ENCODE assay signal across 23 mouse cellular contexts in genomic region chr2:51349614-51350013, GRCm38 (mm10).
A peak's percentile ranks its signal among the peaks of the same experiment; 100 is the strongest.
DNase-seq lines count a peak whose midpoint lies in the region; ATAC-seq and TF ChIP-seq lines count a peak whose summit lies in the region.
"Had no signal": no experiment of that assay in that cellular context is flagged by ENCODE, and none has a peak within 500 bp of the region (broad histone marks: within the 10 kb centered on the region; RNA-seq: fewer than 3 reads in every experiment).

No protein-coding gene starts in this region.

- no peak overlapping the region for H3K9ac ChIP-seq in forebrain, embryonic 14.5 days (ENCODE audit: low read length)
- H3K9ac ChIP-seq in forebrain, embryonic 12.5 days = no peak overlapping the region
- no peak overlapping the region for H3K9ac ChIP-seq in limb, embryonic 13.5 days
- no peak overlapping the region for H3K9ac ChIP-seq in embryonic facial prominence, embryonic 14.5 days (ENCODE audit: low read depth, low read length)
- no peak overlapping the region for H3K9ac ChIP-seq in midbrain, postnatal 0 days (replicated peaks; ENCODE audit: low read length, poor library complexity, severe bottlenecking)
- H3K9ac ChIP-seq: forebrain, embryonic 15.5 days; limb, embryonic 12.5 days; liver, embryonic 14.5 days; neural tube, embryonic 15.5 days had no signal

- H3K4me1 ChIP-seq in forebrain, embryonic 14.5 days (ENCODE audit: control insufficient read depth, insufficient read depth, low read length) = no peaks in the 10 kb centered on the region
- H3K4me1 ChIP-seq in forebrain, embryonic 12.5 days = no peaks in the 10 kb centered on the region
- peaks cover 19% of the 10 kb centered on the region for H3K4me1 ChIP-seq in limb, embryonic 13.5 days
- H3K4me1 ChIP-seq in limb, embryonic 10.5 days = no peaks in the 10 kb centered on the region
- peaks cover 15% of the 10 kb centered on the region for H3K4me1 ChIP-seq in embryonic facial prominence, embryonic 14.5 days (ENCODE audit: control insufficient read depth, insufficient read depth, low read length)
- no peaks in the 10 kb centered on the region for H3K4me1 ChIP-seq in midbrain, postnatal 0 days (ENCODE audit: insufficient read depth, low read length)
- H3K4me1 ChIP-seq: neural tube, embryonic 15.5 days had no signal

- peak; percentile 17 for DNase-seq in forebrain, embryonic 14.5 days (ENCODE audit: low spot score)
- no peak for DNase-seq in limb, embryonic 10.5 days (ENCODE audit: low spot score)
- DNase-seq in embryonic facial prominence, embryonic 14.5 days (ENCODE audit: low spot score) = peak; percentile 80
- DNase-seq in adrenal gland, postnatal 14 days = no peak
- DNase-seq in midbrain, postnatal 0 days (ENCODE audit: low spot score) = no peak
- DNase-seq: adrenal gland, adult 2 months; cerebellum, adult 2 months; gastrocnemius, postnatal 14 days; kidney, postnatal 25 days; layer of hippocampus, postnatal 36 days; thymus, adult 18-20 months; thymus, postnatal 4 days had no signal

- no peaks in the 10 kb centered on the region for H3K27me3 ChIP-seq in forebrain, embryonic 14.5 days (replicated peaks; ENCODE audit: control insufficient read depth, insufficient read depth, low read length)
- H3K27me3 ChIP-seq in forebrain, embryonic 12.5 days = no peaks in the 10 kb centered on the region
- H3K27me3 ChIP-seq in limb, embryonic 13.5 days = no peaks in the 10 kb centered on the region
- no peaks in the 10 kb centered on the region for H3K27me3 ChIP-seq in limb, embryonic 10.5 days (ENCODE audit: low read depth, poor library complexity, severe bottlenecking)
- H3K27me3 ChIP-seq in embryonic facial prominence, embryonic 14.5 days (replicated peaks; ENCODE audit: control insufficient read depth, insufficient read depth, low read length) = no peaks in the 10 kb centered on the region
- H3K27me3 ChIP-seq in midbrain, postnatal 0 days (ENCODE audit: insufficient read depth, low read length) = no peaks in the 10 kb centered on the region
- H3K27me3 ChIP-seq: forebrain, embryonic 15.5 days; limb, embryonic 12.5 days; neural tube, embryonic 15.5 days; Patski had no signal

- no peak overlapping the region for H3K4me3 ChIP-seq in forebrain, embryonic 14.5 days (ENCODE audit: low read depth, low read length)
- H3K4me3 ChIP-seq in forebrain, embryonic 12.5 days (replicated peaks) = no peak overlapping the region
- no peak overlapping the region for H3K4me3 ChIP-seq in limb, embryonic 13.5 days
- H3K4me3 ChIP-seq in limb, embryonic 10.5 days = no peak overlapping the region
- no peak overlapping the region for H3K4me3 ChIP-seq in embryonic facial prominence, embryonic 14.5 days (ENCODE audit: low read depth, low read length)
- H3K4me3 ChIP-seq in midbrain, postnatal 0 days (ENCODE audit: low read depth, low read length) = no peak overlapping the region
- H3K4me3 ChIP-seq: forebrain, embryonic 15.5 days; heart, adult 2 months; limb, embryonic 12.5 days; neural tube, embryonic 15.5 days had no signal

- TF ChIP-seq CTCF in midbrain, postnatal 0 days (IDR thresholded peaks at IDR 0.05) = no peak

- H3K4me2 ChIP-seq in forebrain, embryonic 14.5 days (ENCODE audit: low read length) = no peak overlapping the region
- no peak overlapping the region for H3K4me2 ChIP-seq in forebrain, embryonic 12.5 days
- H3K4me2 ChIP-seq in limb, embryonic 13.5 days (replicated peaks) = no peak overlapping the region
- H3K4me2 ChIP-seq in embryonic facial prominence, embryonic 14.5 days (ENCODE audit: low read depth, low read length) = no peak overlapping the region
- no peak overlapping the region for H3K4me2 ChIP-seq in midbrain, postnatal 0 days (ENCODE audit: low read depth, low read length, poor library complexity, severe bottlenecking)
- H3K4me2 ChIP-seq: forebrain, embryonic 15.5 days; limb, embryonic 12.5 days; midbrain, embryonic 11.5 days; neural tube, embryonic 15.5 days had no signal

- ATAC-seq in forebrain, embryonic 14.5 days = no peak
- ATAC-seq in forebrain, embryonic 12.5 days (ENCODE audit: low FRiP score) = no peak
- peak; percentile 78 for ATAC-seq in limb, embryonic 13.5 days (ENCODE audit: low FRiP score, low read depth)
- no peak for ATAC-seq in embryonic facial prominence, embryonic 14.5 days (ENCODE audit: low read depth)
- ATAC-seq in midbrain, postnatal 0 days (ENCODE audit: low FRiP score) = no peak
- ATAC-seq: forebrain, embryonic 15.5 days; intestine, postnatal 0 days; Patski had no signal

- no peak overlapping the region for H3K27ac ChIP-seq in forebrain, embryonic 14.5 days (ENCODE audit: low read depth, low read length)
- no peak overlapping the region for H3K27ac ChIP-seq in forebrain, embryonic 12.5 days
- H3K27ac ChIP-seq in limb, embryonic 13.5 days = no peak overlapping the region; the same call in 1 of the 2 replicates
- no peak overlapping the region for H3K27ac ChIP-seq in limb, embryonic 10.5 days
- H3K27ac ChIP-seq in embryonic facial prominence, embryonic 14.5 days (replicated peaks; ENCODE audit: low read depth, low read length) = no peak overlapping the region; the same call in 1 of the 2 replicates
- no peak overlapping the region for H3K27ac ChIP-seq in midbrain, postnatal 0 days (ENCODE audit: low read depth, low read length)
- H3K27ac ChIP-seq: forebrain, embryonic 15.5 days; heart, adult 2 months; limb, embryonic 12.5 days; liver, embryonic 14.5 days; macrophage; neural tube, embryonic 15.5 days had no signal

- H3K36me3 ChIP-seq in forebrain, embryonic 14.5 days (ENCODE audit: control insufficient read depth, insufficient read depth, low read length) = no peaks in the 10 kb centered on the region
- H3K36me3 ChIP-seq in forebrain, embryonic 12.5 days (replicated peaks) = no peaks in the 10 kb centered on the region
- H3K36me3 ChIP-seq in limb, embryonic 13.5 days = no peaks in the 10 kb centered on the region
- no peaks in the 10 kb centered on the region for H3K36me3 ChIP-seq in limb, embryonic 10.5 days
- no peaks in the 10 kb centered on the region for H3K36me3 ChIP-seq in embryonic facial prominence, embryonic 14.5 days (ENCODE audit: control insufficient read depth, insufficient read depth, low read length)
- no peaks in the 10 kb centered on the region for H3K36me3 ChIP-seq in midbrain, postnatal 0 days (ENCODE audit: insufficient read depth, low read length)
- H3K36me3 ChIP-seq: forebrain, embryonic 15.5 days; limb, embryonic 12.5 days; neural tube, embryonic 15.5 days had no signal

- H3K9me3 ChIP-seq in forebrain, embryonic 14.5 days (replicated peaks; ENCODE audit: control insufficient read depth, low read length) = no peaks in the 10 kb centered on the region
- no peaks in the 10 kb centered on the region for H3K9me3 ChIP-seq in forebrain, embryonic 12.5 days
- no peaks in the 10 kb centered on the region for H3K9me3 ChIP-seq in limb, embryonic 13.5 days
- H3K9me3 ChIP-seq in limb, embryonic 10.5 days (replicated peaks) = no peaks in the 10 kb centered on the region
- H3K9me3 ChIP-seq in embryonic facial prominence, embryonic 14.5 days (ENCODE audit: control insufficient read depth, low read length) = no peaks in the 10 kb centered on the region
- no peaks in the 10 kb centered on the region for H3K9me3 ChIP-seq in midbrain, postnatal 0 days (ENCODE audit: low read length)
- H3K9me3 ChIP-seq: forebrain, embryonic 15.5 days; limb, embryonic 12.5 days; neural tube, embryonic 15.5 days had no signal

- 76% methylated on average over 2 of the region's 2 CpGs for WGBS in forebrain, embryonic 14.5 days
- WGBS in forebrain, embryonic 12.5 days = 82% methylated on average over 2 of the region's 2 CpGs
- WGBS in limb, embryonic 13.5 days = 42% methylated on average over 2 of the region's 2 CpGs
- 85% methylated on average over 2 of the region's 2 CpGs for WGBS in limb, embryonic 10.5 days
- 54% methylated on average over 2 of the region's 2 CpGs for WGBS in embryonic facial prominence, embryonic 14.5 days
- WGBS in midbrain, postnatal 0 days = 88% methylated on average over 2 of the region's 2 CpGs

Comparison
In these comparisons a context has a peak if more than half of its experiments do, and no peak if none do; other contexts are left out.
1. DNase-seq: peak in forebrain, embryonic 14.5 days (single experiment) and embryonic facial prominence, embryonic 14.5 days (single experiment); none in limb, embryonic 10.5 days (single experiment), adrenal gland, postnatal 14 days (single experiment) and midbrain, postnatal 0 days (single experiment).